Mouse (Mus musculus) frontal cortex, postnatal 36 days (tissue): ENCODE results near the gene Rspo3.
A peak's percentile ranks its signal among the peaks of the same experiment; 100 is the strongest.

Experiments
- DNase-seq, 2 experiments: peaks; one replicate each; pipeline ENCODE4 v3.0.0; 2022; ENCODE audit warnings: low spot score in 2 of 2

Gene Rspo3

GRCm38 (mm10) chr10:29441297-29441696 lies 94.4 kb downstream of the Rspo3 start:
- no peak for DNase-seq

GRCm38 (mm10) chr10:29432935-29433453 lies 102.7 kb downstream of the Rspo3 start:
- peak; percentile 8 to 40 for DNase-seq

- no peak for DNase-seq
Observed at GRCm38 (mm10) chr10:29426660-29427059, 109.0 kb downstream of the Rspo3 start.

- no peak for DNase-seq
Observed at GRCm38 (mm10) chr10:29424571-29424970, 111.1 kb downstream of the Rspo3 start.

GRCm38 (mm10) chr10:29414361-29414760 lies 121.3 kb downstream of the Rspo3 start:
- no peak for DNase-seq

- no peak for DNase-seq
Observed at GRCm38 (mm10) chr10:29402656-29403268, 132.9 kb downstream of the Rspo3 start.
